Mouse (Mus musculus) heart, adult 8-10 months (tissue): ENCODE results near the gene Atp8b3. TPM values are rescaled to one million over a fixed set of nuclear protein-coding genes. Genes with fewer than 3 reads are reported as not detected.

ENCODE experiments used
- total RNA-seq, 4 experiments: library from RNA; stranded (reverse); gene quantifications; 2 replicates each; pipeline ENCODE4 v1.2.4; 2022

Atp8b3 gene
- total RNA-seq, 4 experiments from 2014 or later = not detected

Other genes with a start within 250 kb of the Atp8b3 start
- 100 to 1,000 TPM; 763 to 919 (median 846) TPM for gene Rps15, start 246.7 kb downstream of the Atp8b3 start, total RNA-seq
- 1 to 10 TPM; 2.2 to 3.1 (median 2.2) TPM for gene Apc2, start 243.1 kb downstream of the Atp8b3 start, total RNA-seq
- 10 to 100 TPM; 14.3 to 19.8 (median 16.3) TPM for gene 2310011J03Rik, start 218.6 kb downstream of the Atp8b3 start, total RNA-seq
- gene Pcsk4, start 209.6 kb downstream of the Atp8b3 start, total RNA-seq = 1 to 10 TPM; 1.7 to 3.1 (median 2.7) TPM
- 1 to 10 TPM; 3.1 to 7.6 (median 5.0) TPM for gene Reep6, start 209.2 kb downstream of the Atp8b3 start, total RNA-seq
- gene Adamtsl5, start 190.7 kb downstream of the Atp8b3 start, total RNA-seq = 100 to 1,000 TPM in 2 of 4 experiments, 10 to 100 TPM in 2; 87.9 to 109 (median 99.6) TPM
- gene Plk5, start 182.7 kb downstream of the Atp8b3 start, total RNA-seq = 1 to 10 TPM in 2 of 4 experiments, under 1 TPM in 2; 0.91 to 1.3 (median 1.1) TPM
- 1 to 10 TPM; 5.9 to 9.8 (median 8.3) TPM for gene Mex3d, start 151.5 kb downstream of the Atp8b3 start, total RNA-seq
- gene Mbd3, start 139.6 kb downstream of the Atp8b3 start, total RNA-seq = 100 to 1,000 TPM in 1 of 4 experiments, 10 to 100 TPM in 3; 92.9 to 107 (median 97.0) TPM
- gene Uqcr11, start 132.3 kb downstream of the Atp8b3 start, total RNA-seq = 1,000 to 10,000 TPM; 1,795 to 2,190 (median 1,939) TPM
- gene Tcf3, start 105.5 kb downstream of the Atp8b3 start, total RNA-seq = 10 to 100 TPM; 15.8 to 18.0 (median 17.6) TPM
- gene Onecut3, start 44.3 kb downstream of the Atp8b3 start, total RNA-seq = under 1 TPM in 1 of 4 experiments, not detected in 3; 0.09 TPM
- gene Rexo1, start 22.4 kb upstream of the Atp8b3 start, total RNA-seq = 10 to 100 TPM; 10.7 to 15.0 (median 12.2) TPM
- gene Klf16, start 38.2 kb upstream of the Atp8b3 start, total RNA-seq = 1 to 10 TPM; 3.5 to 5.0 (median 4.7) TPM
- gene Abhd17a, start 51.2 kb upstream of the Atp8b3 start, total RNA-seq = 10 to 100 TPM; 44.7 to 48.1 (median 46.9) TPM
- gene Scamp4, start 63.7 kb upstream of the Atp8b3 start, total RNA-seq = 10 to 100 TPM; 20.0 to 25.2 (median 21.9) TPM
- under 1 TPM; 0.44 to 0.81 (median 0.73) TPM for gene Adat3, start 63.8 kb upstream of the Atp8b3 start, total RNA-seq
- gene Gm49322, start 66.9 kb upstream of the Atp8b3 start, total RNA-seq = under 1 TPM; 0.17 to 0.57 (median 0.30) TPM
- 100 to 1,000 TPM; 119 to 132 (median 122) TPM for gene Csnk1g2, start 83.7 kb upstream of the Atp8b3 start, total RNA-seq
- 10 to 100 TPM; 44.0 to 52.5 (median 48.5) TPM for gene Btbd2, start 117.9 kb upstream of the Atp8b3 start, total RNA-seq
- gene Mknk2, start 139.0 kb upstream of the Atp8b3 start, total RNA-seq = 100 to 1,000 TPM; 197 to 243 (median 216) TPM
- 1 to 10 TPM; 3.8 to 6.0 (median 5.4) TPM for gene Mob3a, start 162.9 kb upstream of the Atp8b3 start, total RNA-seq
- 1 to 10 TPM; 2.2 to 5.3 (median 3.6) TPM for gene Izumo4, start 163.1 kb upstream of the Atp8b3 start, total RNA-seq
- 10 to 100 TPM; 41.2 to 44.5 (median 43.4) TPM for gene Ap3d1, start 203.1 kb upstream of the Atp8b3 start, total RNA-seq
- gene Dot1l, start 216.1 kb upstream of the Atp8b3 start, total RNA-seq = 10 to 100 TPM; 13.3 to 24.1 (median 19.8) TPM